ENCODE assay signal across 9 mouse cellular contexts in genomic region chr13:53285756-53286361, GRCm38 (mm10). TPM values are rescaled to one million over a fixed set of nuclear protein-coding genes. Genes with fewer than 3 reads are reported as not detected.
DNase-seq lines count a peak whose midpoint lies in the region; ATAC-seq and TF ChIP-seq lines count a peak whose summit lies in the region.
"Had no signal": no experiment of that assay in that cellular context is flagged by ENCODE, and none has a peak within 500 bp of the region (broad histone marks: within the 10 kb centered on the region; RNA-seq: fewer than 3 reads in every experiment).

Gene Ror2, minus strand, starts transcription at chr13:53286124.

- peak; percentile 85 for ATAC-seq in forebrain, embryonic 12.5 days (ENCODE audit: low FRiP score)
- ATAC-seq in limb, embryonic 14.5 days (ENCODE audit: low FRiP score, low read depth): peak; percentile 80

- H3K27ac ChIP-seq in forebrain, embryonic 12.5 days: peak within 1 kb of the TSS; percentile 53; the same call in 1 of the 2 replicates
- peak within 1 kb of the TSS; percentile 79 for H3K27ac ChIP-seq in limb, embryonic 14.5 days (replicated peaks; ENCODE audit: low read depth, low read length)

- peak; percentile 53 for DNase-seq in ovary, adult 18-20 months (ENCODE audit: low spot score)
- no peak for DNase-seq in ovary, postnatal 10 days (ENCODE audit: low spot score)
- DNase-seq in heart, postnatal 25 days (ENCODE audit: low spot score): peak; percentile 55
- peak; percentile 80 for DNase-seq in limb, embryonic 14.5 days (ENCODE audit: low spot score)
- peak; percentile 89 for DNase-seq in neural tube, embryonic 10.5 days (ENCODE audit: extremely low spot score, low spot score)
- DNase-seq in frontal cortex, postnatal 36 days (ENCODE audit: low spot score in 2 of 2): no peak
- DNase-seq in spleen, postnatal 4 days (ENCODE audit: low spot score in 2 of 2): no peak

- no peaks in the 10 kb centered on the region for H3K36me3 ChIP-seq in forebrain, embryonic 12.5 days (replicated peaks)
- no peaks in the 10 kb centered on the region for H3K36me3 ChIP-seq in limb, embryonic 14.5 days (ENCODE audit: control insufficient read depth, insufficient read depth, low read length)

- H3K4me3 ChIP-seq in forebrain, embryonic 12.5 days (replicated peaks): peak within 1 kb of the TSS; percentile 65
- peak within 1 kb of the TSS; percentile 82 for H3K4me3 ChIP-seq in limb, embryonic 14.5 days (replicated peaks; ENCODE audit: low read length)

- peak within 1 kb of the TSS; percentile 80 for H3K9ac ChIP-seq in forebrain, embryonic 12.5 days
- H3K9ac ChIP-seq in limb, embryonic 14.5 days (ENCODE audit: low read depth, low read length, severe bottlenecking): peak within 1 kb of the TSS; percentile 89

- no peak for TF ChIP-seq POLR2A in limb, embryonic 14.5 days (IDR thresholded peaks at IDR 0.05; ENCODE audit: borderline replicate concordance, extremely low read depth, insufficient read depth, insufficient read length)

- WGBS in forebrain, embryonic 12.5 days: under 1% methylated on average over 56 of the region's 68 CpGs
- 4% methylated on average over 49 of the region's 68 CpGs for WGBS in limb, embryonic 14.5 days

- peaks cover 54% of the 10 kb centered on the region for H3K27me3 ChIP-seq in forebrain, embryonic 12.5 days
- no peaks in the 10 kb centered on the region for H3K27me3 ChIP-seq in limb, embryonic 14.5 days (ENCODE audit: control insufficient read depth, insufficient read depth, low read length)

- intact Hi-C loops in heart, postnatal 25 days (cut with DNase I): loop anchor here (1.0 kb wide), 1 partner anchor 166 kb away; no protein-coding TSS in a partner anchor

- no peaks in the 10 kb centered on the region for H3K9me3 ChIP-seq in forebrain, embryonic 12.5 days
- no peaks in the 10 kb centered on the region for H3K9me3 ChIP-seq in limb, embryonic 14.5 days (ENCODE audit: control insufficient read depth, low read length)

- H3K4me2 ChIP-seq in forebrain, embryonic 12.5 days: peak within 1 kb of the TSS; percentile 72
- peak within 1 kb of the TSS; percentile 79 for H3K4me2 ChIP-seq in limb, embryonic 14.5 days (replicated peaks; ENCODE audit: low read depth, low read length, severe bottlenecking)

- peaks cover 33% of the 10 kb centered on the region for H3K4me1 ChIP-seq in forebrain, embryonic 12.5 days
- H3K4me1 ChIP-seq in limb, embryonic 14.5 days (ENCODE audit: control insufficient read depth, insufficient read depth, low read length): peaks cover 37% of the 10 kb centered on the region

RNA-seq across cellular contexts. Expression of gene Ror2, which starts in this region (rescaled TPM):
- polyA plus RNA-seq in forebrain, embryonic 12.5 days (2016; fragmentation: Nextera tagmentation; extraction: Ambion mirVana): 13.9 and 18.5 TPM in 2 replicates
- total RNA-seq in heart, postnatal 25 days (2021): 1 to 10 TPM; 1.5 to 1.8 TPM
- polyA plus RNA-seq in limb, embryonic 14.5 days (2012; rRNA removed): 33.0 and 48.1 TPM in 2 replicates
- polyA plus RNA-seq in limb, embryonic 14.5 days (2014; fragmentation: Nextera tagmentation; extraction: Ambion mirVana): 19.0 and 22.5 TPM in 2 replicates
- total RNA-seq: MEL had no signal

Comparison
In these comparisons a context has a peak if more than half of its experiments do, and no peak if none do; other contexts are left out.
1. DNase-seq: peak in ovary, adult 18-20 months (single experiment), heart, postnatal 25 days (single experiment), limb, embryonic 14.5 days (single experiment) and neural tube, embryonic 10.5 days (single experiment); none in ovary, postnatal 10 days (single experiment), frontal cortex, postnatal 36 days (0 of 2) and spleen, postnatal 4 days (0 of 2).